Mouse (Mus musculus): ENCODE measurements around the gene Il17rb. TPM values are rescaled to one million over a fixed set of nuclear protein-coding genes. Genes with fewer than 3 reads are reported as not detected.

The Il17rb gene
- polyA plus RNA-seq, 1 experiment from 2014 or later: 7.1 TPM

DNA sequence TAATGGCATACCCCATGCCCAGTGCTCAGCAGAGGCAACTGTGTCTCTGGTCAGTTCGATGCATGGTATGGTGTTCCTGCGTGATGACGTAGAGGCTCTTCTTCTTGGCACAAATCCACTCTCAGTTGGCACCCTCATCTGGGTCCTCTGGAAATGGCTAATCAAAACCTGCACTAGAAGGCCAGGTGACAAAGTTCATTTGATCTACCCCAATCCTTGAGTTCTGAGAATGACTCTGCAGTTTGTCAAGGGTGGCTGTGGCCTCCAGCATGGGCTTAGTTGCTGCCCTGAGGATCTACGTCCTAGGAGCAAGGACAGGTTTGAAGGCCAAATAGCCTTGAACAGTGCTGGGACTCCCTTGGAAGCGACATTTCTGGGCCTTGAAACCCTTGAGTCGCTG lies 10.2 kb upstream of the Il17rb start:
- peaks cover 27% of the 10 kb centered on the region for H3K4me1 ChIP-seq (ENCODE audit: insufficient read depth)
- no peaks in the 10 kb centered on the region for H3K36me3 ChIP-seq (replicated peaks; ENCODE audit: insufficient read depth, low read length)
- H3K27me3 ChIP-seq (ENCODE audit: insufficient read depth, low read length): no peaks in the 10 kb centered on the region
- H3K4me2 ChIP-seq (ENCODE audit: low read depth, low read length): no peak overlapping the region
- no peak for DNase-seq
- TF ChIP-seq CTCF (IDR thresholded peaks at IDR 0.05; ENCODE audit: low read depth): no peak
- TF ChIP-seq EP300 (IDR thresholded peaks at IDR 0.05; ENCODE audit: low read depth): no peak
- no peak overlapping the region for H3K4me3 ChIP-seq (ENCODE audit: low read depth, low read length)
- no peak for ATAC-seq
- H3K9me3 ChIP-seq (ENCODE audit: low read length): no peaks in the 10 kb centered on the region
- 87% methylated on average over 6 of the region's 6 CpGs for WGBS (ENCODE audit: insufficient replicate concordance)
- no peak overlapping the region for H3K9ac ChIP-seq (replicated peaks)
- no peak overlapping the region for H3K27ac ChIP-seq (ENCODE audit: low read depth)

DNA sequence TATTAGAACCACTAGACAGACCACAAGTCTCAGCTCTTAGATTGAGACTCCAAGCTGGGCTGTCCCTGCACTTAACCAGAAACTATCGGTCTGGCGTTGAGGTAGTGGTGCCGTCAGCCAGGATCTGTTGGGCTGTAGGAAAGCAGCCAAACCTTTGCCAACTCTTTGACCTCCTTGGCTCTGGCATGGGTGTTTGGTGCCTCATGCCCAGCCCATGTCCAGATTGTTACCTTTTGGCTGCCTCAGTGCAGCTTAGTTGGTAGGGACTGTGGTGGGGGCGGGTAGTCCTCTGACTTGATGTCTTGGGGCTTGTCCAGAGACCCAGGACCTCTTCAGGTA lies 9.7 kb upstream of the Il17rb start:
- peaks cover 27% of the 10 kb centered on the region for H3K4me1 ChIP-seq (ENCODE audit: insufficient read depth)
- TF ChIP-seq CTCF (IDR thresholded peaks at IDR 0.05; ENCODE audit: low read depth) (no peak), EP300 (IDR thresholded peaks at IDR 0.05; ENCODE audit: low read depth) (no peak)
- no peak overlapping the region for H3K27ac ChIP-seq (ENCODE audit: low read depth)
- no peak overlapping the region for H3K9ac ChIP-seq (replicated peaks)
- H3K9me3 ChIP-seq (ENCODE audit: low read length): no peaks in the 10 kb centered on the region
- DNase-seq (no peak), ATAC-seq (no peak)
- WGBS (ENCODE audit: insufficient replicate concordance): 81% methylated on average over 4 of the region's 4 CpGs
- H3K4me3 ChIP-seq (ENCODE audit: low read depth, low read length): no peak overlapping the region
- no peaks in the 10 kb centered on the region for H3K27me3 ChIP-seq (ENCODE audit: insufficient read depth, low read length)
- no peak overlapping the region for H3K4me2 ChIP-seq (ENCODE audit: low read depth, low read length)
- H3K36me3 ChIP-seq (replicated peaks; ENCODE audit: insufficient read depth, low read length): no peaks in the 10 kb centered on the region

DNA sequence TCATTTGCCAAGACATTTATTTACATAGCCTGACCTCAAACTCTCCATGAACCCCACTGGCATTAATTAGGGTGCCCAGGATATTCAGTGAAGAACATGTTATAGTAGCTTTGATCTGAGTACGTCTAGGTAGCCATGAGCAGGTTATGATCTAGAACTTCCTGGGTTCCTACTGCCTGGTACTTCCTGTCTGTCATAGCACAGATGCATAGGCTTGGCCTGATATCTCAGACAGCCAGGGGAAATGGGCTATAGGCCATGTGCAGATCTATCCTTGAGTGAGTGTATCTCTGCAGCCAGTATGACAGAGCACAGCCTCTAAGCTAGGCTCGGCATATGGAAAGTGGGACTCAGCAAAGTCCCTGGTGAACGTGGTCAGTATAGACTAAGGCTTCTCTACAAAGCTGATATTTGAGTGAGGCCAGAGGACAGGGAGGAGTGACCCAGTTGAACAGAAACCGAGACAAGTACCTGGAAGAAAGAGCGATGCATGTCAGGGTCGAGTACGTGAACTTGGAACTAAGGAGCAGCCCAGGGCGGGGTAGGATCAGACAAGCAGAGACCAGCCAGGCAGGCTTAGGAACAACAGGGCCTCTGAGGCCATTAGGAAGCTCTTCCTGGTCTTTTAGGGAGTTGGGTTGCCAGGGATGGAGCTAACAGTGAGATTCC lies 9.2 kb upstream of the Il17rb start:
- ATAC-seq (no peak), DNase-seq (no peak)
- Histone ChIP-seq H3K4me1 (ENCODE audit: insufficient read depth) (peaks cover 27% of the 10 kb centered on the region), H3K4me3 (ENCODE audit: low read depth, low read length) (no peak overlapping the region), H3K9ac (replicated peaks) (no peak overlapping the region), H3K27ac (ENCODE audit: low read depth) (no peak overlapping the region), H3K36me3 (replicated peaks; ENCODE audit: insufficient read depth, low read length) (no peaks in the 10 kb centered on the region), H3K4me2 (ENCODE audit: low read depth, low read length) (no peak overlapping the region), H3K27me3 (ENCODE audit: insufficient read depth, low read length) (no peaks in the 10 kb centered on the region), H3K9me3 (ENCODE audit: low read length) (no peaks in the 10 kb centered on the region)
- 75% methylated on average over 8 of the region's 8 CpGs for WGBS (ENCODE audit: insufficient replicate concordance)
- no peak for TF ChIP-seq EP300 (IDR thresholded peaks at IDR 0.05; ENCODE audit: low read depth)
- TF ChIP-seq CTCF (IDR thresholded peaks at IDR 0.05; ENCODE audit: low read depth): no peak

DNA sequence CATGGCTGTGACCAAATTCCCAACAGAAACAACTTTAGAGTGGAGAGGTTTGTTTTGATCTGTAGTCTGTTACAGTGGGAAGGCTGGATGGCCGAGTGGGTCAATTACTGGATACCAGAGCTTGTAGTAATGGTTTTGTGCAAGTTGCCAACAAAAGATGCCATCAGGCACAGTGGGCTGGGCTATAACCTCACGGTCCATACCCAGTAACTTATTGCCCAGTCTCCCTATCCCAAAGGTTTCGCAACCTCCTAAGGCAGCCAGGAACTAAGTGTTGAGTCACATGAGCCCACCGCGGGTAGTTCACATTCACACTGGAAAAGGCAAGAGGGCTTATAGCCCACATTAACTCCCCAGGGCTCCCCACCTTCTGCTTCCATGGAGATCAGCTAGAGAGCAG lies 8.0 kb upstream of the Il17rb start:
- no peak overlapping the region for H3K27ac ChIP-seq (ENCODE audit: low read depth)
- TF ChIP-seq EP300 (IDR thresholded peaks at IDR 0.05; ENCODE audit: low read depth): no peak
- no peak for TF ChIP-seq CTCF (IDR thresholded peaks at IDR 0.05; ENCODE audit: low read depth)
- ATAC-seq (peak; percentile 77), DNase-seq (no peak)
- H3K27me3 ChIP-seq (ENCODE audit: insufficient read depth, low read length): no peaks in the 10 kb centered on the region
- H3K4me3 ChIP-seq (ENCODE audit: low read depth, low read length): no peak overlapping the region
- no peaks in the 10 kb centered on the region for H3K9me3 ChIP-seq (ENCODE audit: low read length)
- no peak overlapping the region for H3K9ac ChIP-seq (replicated peaks)
- H3K36me3 ChIP-seq (replicated peaks; ENCODE audit: insufficient read depth, low read length): no peaks in the 10 kb centered on the region
- H3K4me1 ChIP-seq (ENCODE audit: insufficient read depth): peaks cover 33% of the 10 kb centered on the region
- H3K4me2 ChIP-seq (ENCODE audit: low read depth, low read length): no peak overlapping the region
- WGBS (ENCODE audit: insufficient replicate concordance): 54% methylated on average over 5 of the region's 5 CpGs

- Histone ChIP-seq H3K9me3 (ENCODE audit: low read length) (no peaks in the 10 kb centered on the region), H3K36me3 (replicated peaks; ENCODE audit: insufficient read depth, low read length) (no peaks in the 10 kb centered on the region), H3K27me3 (ENCODE audit: insufficient read depth, low read length) (no peaks in the 10 kb centered on the region), H3K9ac (replicated peaks) (no peak overlapping the region), H3K4me1 (ENCODE audit: insufficient read depth) (peaks cover 36% of the 10 kb centered on the region), H3K27ac (ENCODE audit: low read depth) (0 out of 2 replicates have a peak overlapping the region, but pooled peaks have one; percentile 6), H3K4me3 (ENCODE audit: low read depth, low read length) (no peak overlapping the region), H3K4me2 (ENCODE audit: low read depth, low read length) (no peak overlapping the region)
- 48% methylated on average over 1 of the region's 1 CpGs for WGBS (ENCODE audit: insufficient replicate concordance)
- ATAC-seq (no peak), DNase-seq (no peak)
- TF ChIP-seq CTCF (IDR thresholded peaks at IDR 0.05; ENCODE audit: low read depth) (no peak), EP300 (IDR thresholded peaks at IDR 0.05; ENCODE audit: low read depth) (no peak)
Observed at GRCm38 (mm10) chr14:30015008-30015407, 6.3 kb upstream of the Il17rb start.

DNA sequence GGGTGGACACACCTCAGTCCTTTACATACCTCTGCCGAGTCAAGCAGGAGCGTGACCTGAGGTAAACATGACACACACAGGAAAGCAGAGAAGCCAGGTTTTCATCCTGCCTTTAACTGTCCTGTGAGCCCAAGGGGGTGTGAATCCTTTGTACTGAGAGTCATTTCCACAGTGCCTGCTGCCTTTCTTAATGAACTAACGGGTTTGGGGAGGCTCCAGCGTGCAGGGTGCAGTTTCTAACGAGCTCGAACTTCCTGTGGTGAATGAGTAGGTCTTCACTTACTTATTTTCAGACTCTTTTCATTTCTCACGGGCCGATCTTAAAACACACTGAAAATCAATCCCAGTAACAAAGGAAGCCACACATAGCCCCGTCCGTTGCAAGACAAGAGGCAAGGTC lies 5.8 kb upstream of the Il17rb start:
- no peak overlapping the region for H3K4me2 ChIP-seq (ENCODE audit: low read depth, low read length)
- DNase-seq (no peak), ATAC-seq (no peak)
- no peak overlapping the region for H3K9ac ChIP-seq (replicated peaks)
- H3K9me3 ChIP-seq (ENCODE audit: low read length): no peaks in the 10 kb centered on the region
- H3K36me3 ChIP-seq (replicated peaks; ENCODE audit: insufficient read depth, low read length): no peaks in the 10 kb centered on the region
- 0 out of 2 replicates have a peak overlapping the region, but pooled peaks have one; percentile 6 for H3K27ac ChIP-seq (ENCODE audit: low read depth)
- no peaks in the 10 kb centered on the region for H3K27me3 ChIP-seq (ENCODE audit: insufficient read depth, low read length)
- H3K4me1 ChIP-seq (ENCODE audit: insufficient read depth): peaks cover 36% of the 10 kb centered on the region
- no peak overlapping the region for H3K4me3 ChIP-seq (ENCODE audit: low read depth, low read length)
- no peak for TF ChIP-seq CTCF (IDR thresholded peaks at IDR 0.05; ENCODE audit: low read depth)
- TF ChIP-seq EP300 (IDR thresholded peaks at IDR 0.05; ENCODE audit: low read depth): no peak
- 32% methylated on average over 10 of the region's 10 CpGs for WGBS (ENCODE audit: insufficient replicate concordance)
